Mouse (Mus musculus) liver, postnatal 0 days (tissue): ENCODE results near the gene Tent5b.

Experiments used
- CTCF ChIP-seq: sonication (generic); IDR thresholded peaks from 2 replicates; pipeline ENCODE4 v1.5.1; 2016; ENCODE audit warnings: antibody characterized with exemption, low read depth
- EP300 ChIP-seq: IDR thresholded peaks from 2 replicates; pipeline ENCODE4 v1.6.1; 2016; ENCODE audit warnings: antibody characterized with exemption, low read depth, mild to moderate bottlenecking

GRCm38 (mm10) chr4:133482479-133482878 is 2.5 kb downstream of the Tent5b start:
- TF ChIP-seq CTCF (no peak), EP300 (no peak)
